Mouse (Mus musculus): ENCODE results near the gene Sipa1l1. TPM values are rescaled to one million over a fixed set of nuclear protein-coding genes. Genes with fewer than 3 reads are reported as not detected.

Gene Sipa1l1
- total and polyA plus RNA-seq, 3 experiments = 13.6 to 36.7 (median 23.6) TPM

- TF ChIP-seq CHD2 (IDR thresholded peaks at IDR 0.05; ENCODE audit: low read length) = peak; percentile 78; the same call in 1 of the 2 replicates
- peak; percentile 85 for TF ChIP-seq IRF4 (IDR thresholded peaks at IDR 0.05; ENCODE audit: low read depth, low read length)
- no peak for TF ChIP-seq CTCF (conservative IDR thresholded peaks at IDR 0.05 in 1 of 2, IDR thresholded peaks at IDR 0.05 in 1 of 2; ENCODE audit: low read depth in 2 of 2, low read length in 2 of 2)
Measured at GRCm38 (mm10) chr12:82294906-82295887, 126.1 kb downstream of the Sipa1l1 start (continued).

GRCm38 (mm10) chr12:82296276-82296675 lies 127.2 kb downstream of the Sipa1l1 start:
- in situ Hi-C loops (cut with MboI; ENCODE audit: low pct_ligation_motif_present, low pct_unique_long_range_greater_than_20kb, low sequenced_read_pairs) = no loop called here
- no peak for DNase-seq (ENCODE audit: extremely low read depth)
- Histone ChIP-seq H3K27me3 (replicated peaks) (no peaks in the 10 kb centered on the region), H3K4me1 (ENCODE audit: control insufficient read depth in 1 of 2, insufficient read depth in 2 of 2) (peaks cover 16 to 37% of the 10 kb centered on the region in 2 experiments), H3K4me2 (ENCODE audit: insufficient read depth, low read depth, poor library complexity, severe bottlenecking) (no peak overlapping the region), H3K36me3 (replicated peaks in 1 of 2; ENCODE audit: control insufficient read depth in 1 of 2, insufficient read depth in 1 of 2, low read length in 1 of 2) (peaks cover 0 to 22% of the 10 kb centered on the region in 2 experiments), H3K9me3 (replicated peaks; ENCODE audit: low read length) (peaks cover 4% of the 10 kb centered on the region), H3K4me3 (replicated peaks in 1 of 3; ENCODE audit: low read depth in 2 of 3, low read length in 2 of 3, poor library complexity in 1 of 3) (no peak overlapping the region), H3K27ac (ENCODE audit: insufficient read depth, low read depth) (no peak overlapping the region), H3K9ac (ENCODE audit: insufficient read depth, low read depth) (no peak overlapping the region), H3K79me2 (replicated peaks; ENCODE audit: control insufficient read depth, extremely low read depth, insufficient read depth, poor library complexity, severe bottlenecking) (no peaks in the 10 kb centered on the region)
- dilution Hi-C loops (cut with MboI; ENCODE audit: extremely low pct_ligation_motif_present, extremely low pct_unique_long_range_greater_than_20kb, low sequenced_read_pairs) = no loop called here
- no peak for TF ChIP-seq RCOR1 (conservative IDR thresholded peaks at IDR 0.05; ENCODE audit: low read depth, low read length)
- TF ChIP-seq CTCF (conservative IDR thresholded peaks at IDR 0.05 in 1 of 2, IDR thresholded peaks at IDR 0.05 in 1 of 2; ENCODE audit: low read depth in 2 of 2, low read length in 2 of 2) = no peak
- TF ChIP-seq POLR2AphosphoS2 (IDR thresholded peaks at IDR 0.05; ENCODE audit: low read depth, low read length) = no peak
- no peak for TF ChIP-seq JUND (conservative IDR thresholded peaks at IDR 0.05; ENCODE audit: low read depth, low read length)
- TF ChIP-seq E2F4 (IDR thresholded peaks at IDR 0.05; ENCODE audit: insufficient replicate concordance, low read depth, low read length) = no peak
- TF ChIP-seq SIN3A (IDR thresholded peaks at IDR 0.05; ENCODE audit: low read length) = no peak
- no peak for TF ChIP-seq UBTF (IDR thresholded peaks at IDR 0.05; ENCODE audit: low read depth, low read length)
- TF ChIP-seq MEF2A (IDR thresholded peaks at IDR 0.05; ENCODE audit: borderline replicate concordance, low read depth, low read length) = no peak
- no peak for TF ChIP-seq NRF1 (IDR thresholded peaks at IDR 0.05; ENCODE audit: low read depth, low read length)
- TF ChIP-seq MXI1 (IDR thresholded peaks at IDR 0.05; ENCODE audit: low read depth, low read length) = no peak
- TF ChIP-seq KAT2A (IDR thresholded peaks at IDR 0.05; ENCODE audit: insufficient replicate concordance, low read length) = no peak
- TF ChIP-seq MAZ (IDR thresholded peaks at IDR 0.05; ENCODE audit: low read depth, low read length) = no peak

GRCm38 (mm10) chr12:82297196-82297595 lies 128.1 kb downstream of the Sipa1l1 start:
- Histone ChIP-seq H3K9ac (ENCODE audit: insufficient read depth, low read depth) (no peak overlapping the region), H3K79me2 (replicated peaks; ENCODE audit: control insufficient read depth, extremely low read depth, insufficient read depth, poor library complexity, severe bottlenecking) (no peaks in the 10 kb centered on the region), H3K4me2 (ENCODE audit: insufficient read depth, low read depth, poor library complexity, severe bottlenecking) (no peak overlapping the region), H3K36me3 (replicated peaks in 1 of 2; ENCODE audit: control insufficient read depth in 1 of 2, insufficient read depth in 1 of 2, low read length in 1 of 2) (peaks cover 0 to 22% of the 10 kb centered on the region in 2 experiments), H3K9me3 (replicated peaks; ENCODE audit: low read length) (peaks cover 4% of the 10 kb centered on the region), H3K27me3 (replicated peaks) (no peaks in the 10 kb centered on the region), H3K27ac (ENCODE audit: insufficient read depth, low read depth) (no peak overlapping the region), H3K4me1 (ENCODE audit: control insufficient read depth in 1 of 2, insufficient read depth in 2 of 2) (peaks cover 16 to 37% of the 10 kb centered on the region in 2 experiments), H3K4me3 (replicated peaks in 1 of 3; ENCODE audit: low read depth in 2 of 3, low read length in 2 of 3, poor library complexity in 1 of 3) (no peak overlapping the region)
- dilution Hi-C loops (cut with MboI; ENCODE audit: extremely low pct_ligation_motif_present, extremely low pct_unique_long_range_greater_than_20kb, low sequenced_read_pairs) = no loop called here
- no peak for DNase-seq (ENCODE audit: extremely low read depth)
- TF ChIP-seq USF1 (IDR thresholded peaks at IDR 0.05; ENCODE audit: low read depth, low read length) (no peak), MYC (IDR thresholded peaks at IDR 0.05; ENCODE audit: low read depth, low read length) (no peak), UBTF (IDR thresholded peaks at IDR 0.05; ENCODE audit: low read depth, low read length) (no peak), ETS1 (conservative IDR thresholded peaks at IDR 0.05; ENCODE audit: low read depth, low read length) (no peak), MAFK (IDR thresholded peaks at IDR 0.05; ENCODE audit: insufficient replicate concordance, low read length) (no peak), MAZ (IDR thresholded peaks at IDR 0.05; ENCODE audit: low read depth, low read length) (no peak), HCFC1 (IDR thresholded peaks at IDR 0.05; ENCODE audit: low read depth, low read length) (no peak)
- in situ Hi-C loops (cut with MboI; ENCODE audit: low pct_ligation_motif_present, low pct_unique_long_range_greater_than_20kb, low sequenced_read_pairs) = no loop called here
